Mouse (Mus musculus) megakaryocyte, embryonic 14.5 days (primary cell): ENCODE results near the gene Capn10.

Source experiments
- FLI1 ChIP-seq: IDR thresholded peaks from 2 replicates; pipeline ENCODE4 v1.6.1; 2012; ENCODE audit warnings: low read length, inconsistent platforms, mixed read lengths
- GATA1 ChIP-seq: IDR thresholded peaks from 3 replicates; pipeline ENCODE4 v1.6.1; 2012; ENCODE audit warnings: mixed read lengths, low read length, inconsistent platforms, borderline replicate concordance

DNA sequence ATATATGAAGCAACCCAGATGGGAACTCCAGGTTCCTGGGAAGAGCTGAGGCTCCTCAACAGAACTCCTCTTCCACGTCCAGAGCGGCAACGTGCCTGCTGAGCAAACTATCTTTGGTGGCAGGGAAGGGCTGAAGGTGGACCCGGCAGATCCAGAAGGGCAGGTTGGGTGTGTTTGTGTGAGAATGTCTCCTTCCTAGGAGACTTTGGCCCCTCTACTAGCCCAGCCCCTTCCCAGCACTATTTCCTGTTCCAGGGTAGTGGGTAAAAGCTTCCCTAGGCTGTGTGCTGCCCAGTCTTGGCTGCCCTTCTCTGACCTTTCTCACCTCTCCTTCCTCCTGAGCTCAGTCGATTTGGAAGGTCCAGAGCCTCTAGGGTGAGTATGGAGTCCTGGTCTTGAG lies 16.4 kb downstream of the Capn10 start, which contains the start of gene Gpr35:
- no peak for TF ChIP-seq FLI1
- no peak for TF ChIP-seq GATA1
